Mouse (Mus musculus) gastrocnemius, postnatal 36 days (tissue): ENCODE measurements around the gene Art3. TPM values are rescaled to one million over a fixed set of nuclear protein-coding genes. Genes with fewer than 3 reads are reported as not detected.
A peak's percentile ranks its signal among the peaks of the same experiment; 100 is the strongest.

Source experiments
- DNase-seq, 2 experiments: peaks; one replicate each; pipeline ENCODE4 v3.0.0; 2022
- intact Hi-C: fragments of 180-260 bp; cut with DNase I; formaldehyde crosslinking; loops from one replicate; pipeline ENCODE4 v1.15.1; 2025
- total RNA-seq, 2 experiments: library from RNA; stranded (reverse); gene quantifications; 2 replicates each; pipeline ENCODE4 v1.2.3; 2021

The Art3 gene
- total RNA-seq, 2 experiments from 2014 or later = 384 to 415 TPM

DNA sequence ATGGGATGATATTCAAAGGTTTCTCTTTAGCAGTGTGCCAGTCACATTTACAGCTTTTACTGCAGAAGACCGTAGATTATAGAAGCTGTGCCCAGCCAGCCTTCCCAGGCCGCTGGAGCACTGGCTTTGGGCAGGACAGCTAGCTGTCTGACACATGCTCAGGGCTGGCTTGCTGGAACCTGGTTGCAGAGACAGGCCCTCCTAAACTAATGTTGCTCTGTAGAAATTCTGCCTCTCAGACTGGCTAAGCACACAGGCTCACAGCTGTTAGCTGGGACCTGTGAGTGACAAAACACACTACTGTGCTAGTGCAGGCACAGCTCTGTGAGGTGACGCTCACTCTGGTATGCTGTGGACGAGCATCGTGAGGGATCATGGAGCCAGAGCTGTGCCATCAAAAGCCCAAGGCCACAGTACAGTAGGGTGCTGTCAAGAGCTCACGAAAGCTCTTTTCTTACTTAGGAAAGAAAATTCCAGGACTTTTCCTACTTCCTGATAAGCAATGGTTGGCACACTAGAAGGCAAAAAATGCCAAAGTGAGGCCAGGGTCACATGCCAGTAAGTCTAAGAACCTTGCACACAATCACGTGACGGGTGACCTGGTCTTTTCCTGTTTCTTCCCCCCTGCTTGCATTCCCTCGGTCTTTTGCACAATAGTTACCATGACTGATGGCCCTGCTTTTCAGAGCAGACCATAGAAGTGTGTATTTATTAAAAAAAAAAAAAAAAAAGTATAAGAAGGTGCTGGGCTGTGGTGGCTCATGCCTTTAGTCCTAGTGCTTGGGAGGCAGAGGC lies 77.9 kb downstream of the Art3 start:
- no peak for DNase-seq
- intact Hi-C loops = loop anchor here (10.0 kb wide), 1 partner anchor 225 kb away; no protein-coding TSS in a partner anchor

DNA sequence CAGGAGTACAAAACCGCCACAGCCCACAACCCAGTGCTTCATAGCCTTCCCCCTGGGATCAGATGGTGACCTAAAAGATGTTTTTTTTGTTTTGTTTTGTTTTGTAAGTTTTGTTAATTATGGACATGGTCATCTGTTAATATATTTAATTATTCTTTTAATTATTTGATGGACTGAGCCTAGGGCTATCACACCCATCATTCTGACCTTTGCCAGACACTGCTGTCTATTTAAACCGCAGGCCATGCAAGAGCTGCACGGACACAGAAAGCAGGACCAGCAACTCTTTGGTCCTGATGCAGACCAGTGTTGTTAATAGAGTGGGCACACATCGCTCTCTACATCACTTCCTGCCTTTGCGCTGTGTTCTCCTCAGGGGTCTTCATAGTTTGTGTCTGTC lies 78.9 kb downstream of the Art3 start:
- no peak for DNase-seq
- intact Hi-C loops = no loop called here

DNA sequence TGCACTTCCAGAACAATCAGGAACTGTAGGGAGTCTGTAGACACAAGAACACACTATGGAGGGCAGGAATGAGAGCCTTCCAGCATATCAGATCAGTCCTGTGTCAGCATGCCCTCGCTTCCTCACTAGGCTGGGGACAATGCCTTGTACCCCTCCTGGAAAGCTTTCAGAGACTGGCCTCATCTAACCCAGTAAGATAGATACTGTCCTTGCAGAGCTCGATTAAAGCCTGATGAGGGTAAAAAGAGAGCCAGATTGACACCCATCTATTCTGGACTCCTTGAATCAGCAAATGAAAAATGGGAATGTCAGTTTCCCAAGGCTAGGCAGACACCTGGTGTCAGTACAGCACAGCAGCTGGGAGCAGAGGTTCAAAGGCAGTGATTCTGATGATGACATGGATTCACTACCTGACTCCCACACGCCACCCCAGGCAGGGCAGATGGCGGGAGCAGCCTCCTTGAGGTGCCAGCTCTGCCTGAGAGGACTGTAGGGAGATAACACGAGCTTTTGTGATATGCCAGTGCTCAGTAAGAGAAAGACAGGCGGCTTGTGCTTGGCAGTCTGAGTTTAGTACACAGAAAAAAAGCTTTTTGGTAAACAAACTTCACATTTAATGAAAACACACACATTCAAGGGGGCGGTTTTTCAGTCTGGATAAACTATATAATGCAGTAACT lies 80.0 kb downstream of the Art3 start:
- no peak for DNase-seq
- intact Hi-C loops = no loop called here

DNA sequence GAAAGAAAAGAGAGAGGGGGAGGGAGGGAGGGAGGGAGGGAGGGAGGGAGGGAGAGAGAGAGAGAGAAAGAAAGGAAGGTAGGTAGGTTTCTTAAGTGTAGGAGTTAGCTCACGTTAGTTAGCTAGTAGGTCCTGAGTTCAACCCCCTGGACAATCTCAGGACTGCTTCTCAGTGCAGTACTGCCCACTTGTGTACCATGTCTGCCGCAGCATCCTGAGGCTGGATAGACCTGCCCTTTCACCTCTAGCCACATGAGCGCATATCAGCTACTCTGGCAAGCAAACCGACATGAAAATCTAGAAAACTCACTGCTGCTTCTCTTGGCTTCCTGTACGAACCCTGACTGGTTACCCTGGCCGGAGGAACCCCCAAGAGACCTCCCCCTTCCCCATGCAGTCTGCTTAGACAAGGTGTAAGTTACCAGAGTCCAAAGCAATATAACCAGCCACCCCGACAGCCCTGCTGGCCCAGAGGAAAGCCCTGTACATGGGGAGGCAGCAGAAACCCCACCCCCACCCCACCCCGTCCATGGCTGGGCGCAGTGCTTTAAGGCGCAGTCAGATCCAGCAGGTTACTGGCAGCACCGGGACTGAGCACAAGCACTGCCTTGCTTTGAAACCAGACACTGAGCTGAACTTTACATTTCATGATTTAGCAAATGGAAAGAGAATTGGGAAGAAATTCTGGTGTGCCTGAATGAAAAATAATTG lies 81.8 kb downstream of the Art3 start:
- intact Hi-C loops = no loop called here
- no peak for DNase-seq

DNA sequence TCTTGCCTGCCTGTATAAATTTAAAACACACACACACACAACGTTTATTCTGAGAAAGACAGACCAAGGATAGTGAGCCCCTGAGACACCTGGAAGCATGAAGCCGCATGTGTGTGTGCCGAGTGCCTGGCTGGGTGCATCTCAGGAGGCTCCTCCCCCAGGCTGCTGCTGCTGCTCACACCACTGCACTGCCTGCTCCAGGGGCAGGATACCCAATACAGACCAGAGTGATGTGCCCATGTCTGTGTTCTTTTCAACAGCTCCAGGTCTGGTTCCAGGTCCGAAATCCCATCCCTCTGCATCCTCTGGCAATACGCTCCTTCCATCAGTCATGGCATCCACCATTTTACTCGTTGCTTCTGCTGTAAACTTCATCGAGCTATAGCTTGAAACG lies 82.4 kb downstream of the Art3 start:
- intact Hi-C loops = no loop called here
- no peak for DNase-seq

DNA sequence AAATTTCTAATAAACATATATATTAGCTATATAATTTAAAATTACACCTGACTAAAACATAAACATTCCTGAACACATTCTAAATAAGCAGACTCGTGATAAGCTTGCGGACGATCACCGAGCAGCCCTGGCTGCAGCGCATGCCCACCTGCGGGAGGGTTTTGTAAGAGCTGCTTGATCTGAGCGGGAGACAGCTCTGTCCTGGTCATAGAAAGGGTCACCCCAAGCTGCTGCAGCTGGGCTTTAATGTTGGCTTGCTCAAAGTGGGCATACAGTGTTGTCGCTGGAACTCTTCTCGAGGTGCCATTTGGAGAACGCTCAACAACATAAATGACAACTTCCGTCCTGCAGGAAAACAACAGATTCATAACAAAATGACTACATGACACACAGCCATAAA lies 92.5 kb downstream of the Art3 start:
- intact Hi-C loops = no loop called here

DNA sequence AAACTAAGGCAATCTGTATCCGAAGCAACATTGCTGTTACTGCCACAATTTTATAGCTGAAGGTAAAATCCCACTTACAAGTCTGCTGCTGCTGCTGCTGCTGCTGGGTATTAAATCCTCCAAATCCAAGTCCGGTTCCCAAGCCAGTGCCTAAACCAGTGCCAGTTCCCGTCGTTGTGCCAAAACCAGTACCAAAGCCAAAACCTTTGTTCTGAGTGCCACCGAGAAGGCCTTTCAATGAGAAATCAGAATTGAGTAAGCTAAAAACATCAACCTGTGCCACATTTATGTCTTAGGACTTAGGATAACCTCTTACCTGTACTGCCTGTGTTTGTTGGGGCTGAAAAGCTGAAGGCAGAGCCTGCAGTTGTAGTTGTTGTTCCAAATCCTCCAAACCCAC lies 99.1 kb downstream of the Art3 start:
- intact Hi-C loops = no loop called here

More for the DNA sequence above, 92.5 kb downstream of the Art3 start:
- no peak for DNase-seq

DNA sequence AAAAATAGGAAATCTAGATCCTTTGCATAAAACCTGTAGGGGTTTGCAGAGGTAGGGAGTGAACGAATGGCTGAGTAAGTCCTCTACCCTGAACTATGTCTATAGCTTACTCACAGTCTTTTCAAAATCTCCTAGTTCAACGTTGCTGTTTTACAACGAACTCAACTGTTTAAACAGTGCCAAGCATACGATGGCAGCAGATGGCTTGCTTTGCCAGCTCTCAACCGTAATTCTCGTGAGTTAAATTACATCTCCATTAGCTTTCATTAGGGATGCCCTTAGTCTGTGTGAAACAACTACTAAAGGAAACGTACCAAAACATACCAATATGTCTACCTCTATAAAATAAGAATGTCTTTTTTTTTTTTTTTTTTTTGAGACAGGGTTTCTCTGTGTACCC lies 100.0 kb downstream of the Art3 start:
- no peak for DNase-seq
- intact Hi-C loops = no loop called here

More for the DNA sequence above, 99.1 kb downstream of the Art3 start:
- DNase-seq = no peak

DNA sequence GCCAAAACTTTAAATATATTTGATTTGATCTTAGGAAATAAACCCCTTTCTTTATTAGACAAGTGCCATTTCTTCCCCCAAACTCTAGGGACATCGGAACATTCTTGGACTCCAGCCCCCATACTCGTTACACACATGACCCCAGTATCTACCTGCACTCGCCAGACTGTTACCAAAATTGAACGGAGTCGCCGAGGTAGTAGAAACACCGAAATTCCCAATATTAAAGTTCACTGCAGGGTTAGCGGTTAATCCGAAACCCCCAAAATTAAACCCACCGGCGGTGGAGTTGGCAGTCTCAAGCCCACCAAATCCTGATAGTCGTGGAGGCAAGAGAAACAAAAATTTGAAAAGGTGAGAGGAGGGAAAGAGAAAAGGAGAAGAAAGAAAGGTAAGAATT lies 102.4 kb downstream of the Art3 start:
- no peak for DNase-seq
- intact Hi-C loops = no loop called here

DNA sequence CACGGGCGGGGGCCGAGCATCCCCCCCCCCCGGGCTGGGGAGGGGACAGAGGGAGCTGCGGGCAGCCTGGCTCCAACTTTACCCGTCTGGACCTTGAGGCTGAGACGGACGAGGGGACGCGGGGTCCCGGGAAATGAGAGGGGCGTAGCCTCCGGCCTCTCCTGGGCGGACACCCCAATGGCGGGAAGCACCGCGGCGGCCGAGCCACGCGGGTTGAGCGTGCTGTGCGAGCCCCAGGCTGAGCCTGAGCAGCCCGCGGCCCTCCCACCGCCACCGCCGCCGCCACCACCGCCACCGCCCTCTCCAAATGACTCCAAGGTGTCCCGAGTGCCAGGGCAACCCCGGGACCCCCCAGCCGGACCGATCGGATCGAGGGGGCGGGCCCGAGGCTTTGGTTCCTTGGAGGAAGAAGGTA lies 103.0 kb downstream of the Art3 start:
- intact Hi-C loops = no loop called here
- no peak for DNase-seq

DNA sequence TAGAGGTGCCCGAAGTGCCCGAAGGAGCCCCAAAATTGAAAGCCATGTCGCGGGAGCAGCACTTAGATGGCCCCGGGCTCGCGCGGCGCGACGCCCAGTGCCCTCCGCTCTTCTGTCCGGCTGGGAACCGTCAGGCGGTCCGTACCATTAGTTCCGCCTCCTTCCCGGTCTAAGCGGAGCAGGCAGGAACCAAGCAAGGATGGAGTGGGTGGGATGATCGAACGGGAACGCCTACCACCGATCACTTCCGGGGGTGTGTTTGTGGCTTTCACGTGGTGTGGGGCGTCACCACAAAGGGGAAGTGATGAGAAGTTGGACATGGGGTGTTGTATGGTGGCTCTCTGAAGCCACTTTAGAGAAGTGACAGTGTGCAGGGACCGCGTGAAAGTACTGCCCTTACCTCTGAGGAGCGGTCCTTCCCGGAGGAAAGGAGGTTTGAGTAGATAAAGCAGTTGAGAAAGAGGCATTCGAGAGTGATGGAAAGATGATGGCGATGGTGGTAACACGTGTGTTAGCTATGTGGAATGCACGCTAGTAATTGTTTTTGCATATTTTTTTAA lies 103.5 kb downstream of the Art3 start, which contains the start of gene Nup54:
TSS of gene Nup54 (minus strand) at position 195 of the 560 bp plus-strand sequence.
- peak; percentile 92 to 96 for DNase-seq
- intact Hi-C loops = no loop called here

DNA sequence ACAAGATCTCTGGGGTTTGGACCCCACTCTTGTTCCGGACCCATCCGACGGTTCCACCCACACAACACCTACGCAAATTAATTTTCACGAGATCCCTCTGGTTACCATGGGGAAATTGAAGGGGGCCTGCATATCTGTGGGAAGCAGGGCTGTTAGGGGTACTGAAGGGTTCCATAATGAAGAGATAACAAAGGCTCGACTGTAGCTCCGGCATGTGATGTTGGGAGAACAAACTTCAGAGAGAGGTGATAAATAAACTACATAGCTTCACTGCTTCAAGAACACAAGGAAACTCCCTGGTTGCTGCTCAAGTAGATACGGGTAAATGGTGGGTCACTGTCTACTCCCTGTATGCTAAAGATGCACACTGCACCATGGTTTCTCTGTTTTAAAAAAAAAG lies 106.9 kb downstream of the Art3 start:
- intact Hi-C loops = no loop called here
- DNase-seq = no peak

DNA sequence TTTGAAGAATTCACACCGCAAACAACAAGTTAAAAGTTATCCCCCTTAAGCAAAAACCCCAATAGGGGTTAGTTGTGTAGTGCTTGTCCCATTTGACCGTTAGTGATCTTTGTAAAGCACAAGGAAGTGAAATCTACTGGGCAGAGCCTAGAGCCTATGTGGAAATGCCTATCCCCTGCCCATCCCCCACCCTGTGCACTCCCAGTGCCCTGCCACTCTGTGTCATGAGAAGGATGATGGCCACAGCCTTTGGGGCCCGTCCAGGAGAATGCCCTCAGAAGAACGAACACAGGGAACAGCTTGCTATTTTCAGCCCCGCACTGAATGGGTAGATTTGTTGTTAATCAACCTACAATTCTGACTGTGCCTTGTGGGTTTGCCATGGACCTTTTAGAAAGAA lies 109.9 kb downstream of the Art3 start:
- intact Hi-C loops = no loop called here
- peak; percentile 33 to 57 for DNase-seq

DNA sequence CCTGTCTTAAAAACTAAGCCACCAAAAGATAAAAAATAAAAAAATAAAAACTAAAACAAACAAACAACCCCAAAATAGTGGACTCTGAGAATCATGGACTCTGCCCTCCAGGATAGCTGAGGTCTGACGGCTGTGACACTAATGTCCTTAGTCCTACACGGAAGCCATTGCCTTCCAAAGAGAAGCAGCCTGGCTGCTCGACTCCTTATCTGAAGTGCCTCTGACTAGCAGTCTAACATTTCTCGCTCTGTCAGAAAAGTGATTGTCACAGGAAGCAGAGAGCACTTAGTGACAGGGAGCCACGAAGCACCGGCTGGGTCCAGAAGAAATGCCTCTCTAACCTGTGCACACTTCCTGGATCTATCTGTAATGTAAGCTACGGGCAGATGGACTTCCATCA lies 111.3 kb downstream of the Art3 start:
- intact Hi-C loops = no loop called here
- DNase-seq = no peak

DNA sequence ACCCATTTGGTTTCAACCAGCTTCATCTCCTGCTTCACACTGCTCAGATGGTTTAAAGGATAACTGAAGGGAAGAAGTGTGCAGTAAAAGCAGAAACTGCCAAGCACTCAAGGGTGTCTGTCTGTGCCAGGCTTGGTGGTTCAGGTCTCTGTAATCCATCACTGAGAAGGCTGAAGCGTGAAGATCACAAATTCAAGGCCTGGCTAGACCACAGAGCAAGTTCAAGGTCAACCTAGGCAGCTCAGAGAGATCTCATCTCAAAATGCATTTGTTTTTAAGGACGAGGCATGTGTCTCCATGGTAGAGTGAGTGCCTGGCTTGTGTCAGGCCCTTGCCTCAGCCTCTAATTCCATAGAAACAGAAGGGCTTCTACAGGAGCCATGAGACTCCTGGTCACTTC lies 113.4 kb downstream of the Art3 start:
- intact Hi-C loops = no loop called here
- no peak for DNase-seq

DNA sequence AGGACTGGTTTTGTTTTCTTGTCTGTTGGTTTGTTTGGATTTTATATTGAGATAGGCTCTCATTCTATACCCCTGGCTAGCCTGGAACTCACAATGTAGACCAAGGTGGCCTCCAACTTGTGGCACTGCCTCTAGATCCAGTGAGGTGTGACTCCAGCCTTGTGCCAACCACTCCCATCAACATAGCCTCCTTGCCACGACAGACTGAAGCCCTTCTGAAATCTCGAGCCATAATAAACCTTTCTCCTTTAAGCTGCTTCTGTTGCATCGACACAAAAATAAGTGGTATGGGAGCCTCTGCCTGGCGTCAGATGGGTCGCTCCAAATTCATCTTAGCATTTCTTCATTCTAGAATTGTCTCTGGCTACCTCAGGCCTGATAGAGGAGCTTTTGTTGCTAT lies 115.1 kb downstream of the Art3 start:
- DNase-seq = no peak
- intact Hi-C loops = no loop called here

DNA sequence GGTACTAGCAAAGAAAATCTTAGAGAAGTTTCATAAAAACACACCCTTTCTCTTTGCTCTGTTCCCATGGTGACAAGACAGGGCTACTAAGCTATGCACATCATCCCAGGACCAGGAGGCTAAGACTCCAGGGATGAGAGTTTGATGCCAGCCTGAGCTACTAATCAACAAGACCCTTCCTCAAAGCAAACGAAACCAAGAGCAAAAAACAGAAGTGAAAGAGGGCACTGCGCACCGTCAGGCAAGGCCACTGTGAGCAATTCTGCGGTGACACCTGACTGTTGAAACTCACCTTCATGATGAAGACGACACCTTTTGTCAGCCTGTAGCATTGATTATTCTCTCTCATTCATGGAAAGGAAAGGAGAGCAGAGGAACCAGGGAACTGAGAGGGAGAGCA lies 121.2 kb downstream of the Art3 start:
- intact Hi-C loops = loop anchor here (10.0 kb wide), 1 partner anchor 202 kb away; no protein-coding TSS in a partner anchor
- DNase-seq = no peak

DNA sequence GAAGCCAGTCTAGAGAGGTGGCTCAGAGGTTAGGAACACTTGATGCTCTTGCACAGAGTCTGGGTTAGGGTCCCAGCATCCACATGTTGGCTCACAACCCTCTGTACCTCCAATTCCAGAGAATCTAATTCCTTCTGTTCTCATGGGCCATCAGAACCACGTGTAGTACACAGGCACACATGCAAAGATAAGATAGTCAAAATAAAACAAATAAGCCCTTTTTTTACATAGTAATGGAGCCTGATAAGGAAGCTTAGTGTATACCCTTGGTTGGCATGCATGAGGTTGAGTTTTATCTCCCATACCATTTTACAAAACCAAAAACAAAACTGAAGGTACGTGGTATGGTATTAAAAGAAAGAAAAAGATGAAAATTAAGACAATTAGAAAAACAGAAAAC lies 125.8 kb downstream of the Art3 start:
- intact Hi-C loops = loop anchor here (10.0 kb wide), 1 partner anchor 197 kb away; no protein-coding TSS in a partner anchor

DNA sequence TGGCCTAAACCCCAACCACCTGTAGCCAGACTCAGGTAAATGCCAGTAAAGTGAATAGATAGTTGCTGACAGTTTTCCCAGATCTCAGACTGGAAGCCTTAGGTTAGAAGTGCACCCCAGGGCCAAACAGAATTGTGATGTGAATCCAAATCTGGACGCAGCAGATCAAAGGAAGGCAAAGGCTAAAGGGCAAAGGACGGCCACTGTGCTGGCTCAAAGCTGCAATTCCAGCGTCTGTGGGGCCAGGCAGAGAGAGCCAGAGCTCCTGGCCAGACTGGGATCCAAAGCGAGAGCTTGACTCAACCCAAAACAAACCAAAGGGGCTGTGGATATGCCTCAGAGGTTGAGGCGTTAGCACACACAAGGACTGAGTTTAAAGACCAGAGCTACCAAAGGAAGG lies 127.1 kb downstream of the Art3 start:
- intact Hi-C loops = loop anchor here (10.0 kb wide), 1 partner anchor 196 kb away; no protein-coding TSS in a partner anchor
- no peak for DNase-seq

More for the DNA sequence above, 125.8 kb downstream of the Art3 start:
- DNase-seq = no peak

DNA sequence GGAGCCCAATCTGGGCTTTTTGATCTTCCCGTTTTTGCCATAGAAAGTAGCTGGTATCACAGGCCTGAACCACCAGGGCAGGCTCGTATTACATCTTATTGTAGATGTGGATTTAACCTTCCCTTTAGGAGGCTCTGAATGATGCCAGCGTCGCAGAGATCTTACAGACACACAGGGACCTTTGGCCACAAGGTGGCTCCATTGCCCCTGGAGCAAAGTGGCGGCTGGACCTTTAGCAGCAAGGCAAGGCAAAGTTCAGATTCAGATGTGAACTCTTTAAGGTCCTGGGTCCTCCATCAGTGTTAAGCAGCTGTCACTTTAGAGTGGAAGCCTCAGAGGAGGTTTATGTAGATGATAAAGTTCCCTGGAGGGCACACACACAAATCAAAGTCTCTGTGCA lies 129.7 kb downstream of the Art3 start:
- intact Hi-C loops = loop anchor here (2.0 to 5.0 kb wide), 2 partner anchors 47 to 91 kb away; no protein-coding TSS in a partner anchor
- DNase-seq = peak; percentile 45 to 74
